Mouse (Mus musculus): ENCODE measurements at regions not wholly inside any gene's neighbourhood (a gene's known extent, or its start where the extent isn't known, plus 50 kb on each side); places are given as distances from the start of the nearest gene placed in this dataset.

- peak; percentile 76 for DNase-seq
Measured at GRCm38 (mm10) chr9:122568691-122569441, 178.3 kb upstream of the Topaz1 start.

- DNase-seq, result peak; percentile 30
Measured at GRCm38 (mm10) chr9:122569511-122570455, 177.4 kb upstream of the Topaz1 start.

GRCm38 (mm10) chr9:122571001-122571400 is 176.1 kb upstream of the Topaz1 start:
- no peak for DNase-seq

GRCm38 (mm10) chr9:122571402-122572059 is 175.6 kb upstream of the Topaz1 start:
- DNase-seq, result peak; percentile 45

GRCm38 (mm10) chr9:122572060-122572835 is 174.9 kb upstream of the Topaz1 start:
- peak; percentile 96 for DNase-seq

GRCm38 (mm10) chr9:122572836-122573267 is 174.3 kb upstream of the Topaz1 start:
- DNase-seq, result peak; percentile 39

- no peak for DNase-seq
Measured at GRCm38 (mm10) chr9:122585228-122585627, 161.9 kb upstream of the Topaz1 start.

GRCm38 (mm10) chr9:122586421-122586820 is 160.7 kb upstream of the Topaz1 start:
- DNase-seq, result no peak

- no peak for DNase-seq
Measured at GRCm38 (mm10) chr9:122586986-122587385, 160.2 kb upstream of the Topaz1 start.

- DNase-seq, result no peak
Measured at GRCm38 (mm10) chr9:122588246-122588645, 158.9 kb upstream of the Topaz1 start.

GRCm38 (mm10) chr9:122592820-122593615 is 154.1 kb upstream of the Topaz1 start:
- no peak for DNase-seq

- DNase-seq, result no peak
Measured at GRCm38 (mm10) chr9:122595120-122595943, 151.8 kb upstream of the Topaz1 start.

- no peak for DNase-seq
Measured at GRCm38 (mm10) chr9:122603106-122603505, 144.0 kb upstream of the Topaz1 start.

GRCm38 (mm10) chr9:122609616-122610015 is 137.5 kb upstream of the Topaz1 start:
- no peak for DNase-seq

- DNase-seq, result peak; percentile 44
Measured at GRCm38 (mm10) chr9:122610918-122611317, 136.2 kb upstream of the Topaz1 start.

GRCm38 (mm10) chr9:122614579-122615252 is 132.4 kb upstream of the Topaz1 start:
- DNase-seq, result no peak

- DNase-seq, result no peak
Measured at GRCm38 (mm10) chr9:122615351-122615750, 131.8 kb upstream of the Topaz1 start.

GRCm38 (mm10) chr9:122617793-122618192 is 129.4 kb upstream of the Topaz1 start:
- DNase-seq, result no peak

GRCm38 (mm10) chr9:122625081-122625480 is 122.1 kb upstream of the Topaz1 start:
- DNase-seq, result no peak

GRCm38 (mm10) chr9:122626346-122626745 is 120.8 kb upstream of the Topaz1 start:
- no peak for DNase-seq

Data from right cerebral cortex, postnatal 14 days (tissue).